Mouse (Mus musculus): Measurements from ENCODE around the gene Phka2.
A peak's percentile ranks its signal among the peaks of the same experiment; 100 is the strongest.

Gene Phka2

GRCm38 (mm10) chrX:160598562-160599458, 96.8 kb downstream of the Phka2 start:
- peak; percentile 56 for DNase-seq (ENCODE audit: low spot score)

- no peak for DNase-seq (ENCODE audit: low spot score)
Observed at GRCm38 (mm10) chrX:160601053-160601452, 99.1 kb downstream of the Phka2 start.

- DNase-seq (ENCODE audit: low spot score): no peak
Observed at GRCm38 (mm10) chrX:160602770-160603169, 100.8 kb downstream of the Phka2 start.

- no peak for DNase-seq (ENCODE audit: low spot score)
Observed at GRCm38 (mm10) chrX:160603316-160603715, 101.3 kb downstream of the Phka2 start.

- no peak for DNase-seq (ENCODE audit: low spot score)
Observed at GRCm38 (mm10) chrX:160603981-160604541, 102.1 kb downstream of the Phka2 start.

- DNase-seq (ENCODE audit: low spot score): peak; percentile 15
Observed at GRCm38 (mm10) chrX:160609849-160610248, 107.9 kb downstream of the Phka2 start.

GRCm38 (mm10) chrX:160610482-160610881, 108.5 kb downstream of the Phka2 start:
- no peak for DNase-seq (ENCODE audit: low spot score)

- DNase-seq (ENCODE audit: low spot score): no peak
Observed at GRCm38 (mm10) chrX:160610882-160611644, 109.1 kb downstream of the Phka2 start.
